Mouse (Mus musculus) cerebellum, postnatal 10 days (tissue): ENCODE measurements at regions not wholly inside any gene's neighbourhood (a gene's known extent, or its start where the extent isn't known, plus 50 kb on each side); places are given as distances from the start of the nearest gene placed in this dataset.
A peak's percentile ranks its signal among the peaks of the same experiment; 100 is the strongest.

ENCODE experiments used
- DNase-seq, 2 experiments: peaks; one replicate each; pipeline ENCODE4 v3.0.0; 2021; ENCODE audit warnings: mixed read lengths in 2 of 2

GRCm38 (mm10) chr2:79510485-79511094 lies 54.0 kb upstream of the Cerkl start:
- no peak for DNase-seq

GRCm38 (mm10) chr2:79511108-79511507 lies 54.5 kb upstream of the Cerkl start:
- no peak for DNase-seq

GRCm38 (mm10) chr2:79511676-79512323 lies 55.2 kb upstream of the Cerkl start:
- peak; percentile 84 to 89 for DNase-seq

GRCm38 (mm10) chr2:79512374-79512773 lies 55.8 kb upstream of the Cerkl start:
- no peak for DNase-seq

GRCm38 (mm10) chr2:79513726-79514125 lies 57.1 kb upstream of the Cerkl start:
- DNase-seq, result no peak

GRCm38 (mm10) chr2:79518046-79518750 lies 61.6 kb upstream of the Cerkl start:
- DNase-seq, result no peak

GRCm38 (mm10) chr2:79519799-79520449 lies 63.3 kb upstream of the Cerkl start:
- DNase-seq, result no peak

GRCm38 (mm10) chr2:79523441-79523840 lies 66.9 kb upstream of the Cerkl start:
- DNase-seq, result no peak

GRCm38 (mm10) chr2:79527529-79527928 lies 70.9 kb upstream of the Cerkl start:
- no peak for DNase-seq

- no peak for DNase-seq
Observed at GRCm38 (mm10) chr2:79528347-79528990, 71.9 kb upstream of the Cerkl start.

GRCm38 (mm10) chr2:79529185-79529584 lies 72.6 kb upstream of the Cerkl start:
- no peak for DNase-seq

- no peak for DNase-seq
Observed at GRCm38 (mm10) chr2:79532610-79533160, 76.1 kb upstream of the Cerkl start.

- DNase-seq, result peak; percentile 43 to 55
Observed at GRCm38 (mm10) chr2:79537126-79537875, 80.7 kb upstream of the Cerkl start.

GRCm38 (mm10) chr2:79540384-79540783 lies 83.8 kb upstream of the Cerkl start:
- DNase-seq, result no peak

GRCm38 (mm10) chr2:79542191-79542980 lies 85.8 kb upstream of the Cerkl start:
- DNase-seq, result no peak

GRCm38 (mm10) chr2:79543456-79543855 lies 86.9 kb upstream of the Cerkl start:
- DNase-seq, result no peak

- no peak for DNase-seq
Observed at GRCm38 (mm10) chr2:79543948-79544792, 87.6 kb upstream of the Cerkl start.

- DNase-seq, result peak; percentile 12 to 15
Observed at GRCm38 (mm10) chr2:79544793-79545260, 88.2 kb upstream of the Cerkl start.

GRCm38 (mm10) chr2:79546206-79546605 lies 88.9 kb upstream of the Itprid2 start:
- DNase-seq, result no peak

GRCm38 (mm10) chr2:79547284-79547683 lies 87.9 kb upstream of the Itprid2 start:
- no peak for DNase-seq
